Mouse (Mus musculus): ENCODE measurements around the gene Arhgap32.

DNA sequence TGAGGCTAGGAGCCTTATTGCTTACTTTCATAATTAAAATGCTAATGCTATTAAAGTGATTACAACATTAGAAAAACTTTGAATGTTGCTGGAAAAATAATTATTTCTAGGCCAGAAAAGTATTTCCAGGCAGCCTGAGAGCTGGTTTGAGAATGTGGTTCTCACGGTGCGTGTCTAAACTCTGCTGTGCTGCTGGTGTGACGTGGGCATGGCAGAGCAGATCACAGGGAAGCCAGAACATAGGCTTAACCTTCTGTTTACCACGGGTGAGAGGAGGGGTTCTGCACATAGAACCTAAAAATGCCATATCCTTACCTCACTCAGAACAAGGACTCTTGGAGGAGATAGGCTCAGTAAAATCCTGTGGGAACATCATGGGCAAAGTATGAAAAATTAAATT lies 18.8 kb upstream of the Arhgap32 start:
- TF ChIP-seq EP300 (optimal IDR thresholded peaks at IDR 0.05) (no peak), CTCF (IDR thresholded peaks at IDR 0.05; ENCODE audit: low read depth) (no peak)
